Mouse (Mus musculus) CH12F3 (cell line): ENCODE results near the gene Gm28051.

Source experiments
- in situ Hi-C: fragments of 300-500 bp; cut with MboI; formaldehyde crosslinking; loops from 2 replicates; pipeline ENCODE4 v1.14.3; 2020; ENCODE audit warnings: low sequenced_read_pairs

The Gm28051 gene

GRCm38 (mm10) chr12:102706833-102707463, 50.6 kb downstream of the Gm28051 start:
- in situ Hi-C loops, result loop anchor here (5.0 kb wide), 1 partner anchor 130 kb away; no protein-coding TSS in a partner anchor

GRCm38 (mm10) chr12:102705906-102706640, 51.5 kb downstream of the Gm28051 start:
- in situ Hi-C loops, result loop anchor here (5.0 kb wide), 1 partner anchor 129 kb away; no protein-coding TSS in a partner anchor

- in situ Hi-C loops, result loop anchor here (5.0 kb wide), 1 partner anchor 128 kb away; no protein-coding TSS in a partner anchor
These were observed 52.2 kb downstream of the Gm28051 start for GRCm38 (mm10) chr12:102705216-102705871.

- in situ Hi-C loops, result loop anchor here (5.0 kb wide), 1 partner anchor 127 kb away; no protein-coding TSS in a partner anchor
These were observed 52.9 kb downstream of the Gm28051 start, which contains the start of gene Itpk1 for GRCm38 (mm10) chr12:102704457-102705198. Gene Itpk1, minus strand, starts transcription at chr12:102704930.

GRCm38 (mm10) chr12:102703921-102704408, 53.6 kb downstream of the Gm28051 start:
- in situ Hi-C loops, result no loop called here

- in situ Hi-C loops, result no loop called here
These were observed 54.1 kb downstream of the Gm28051 start for GRCm38 (mm10) chr12:102703441-102703840.

- in situ Hi-C loops, result no loop called here
These were observed 54.5 kb downstream of the Gm28051 start for GRCm38 (mm10) chr12:102703111-102703412.

- in situ Hi-C loops, result no loop called here
These were observed 55.0 kb downstream of the Gm28051 start for GRCm38 (mm10) chr12:102702356-102703110.

- in situ Hi-C loops, result no loop called here
These were observed 55.8 kb downstream of the Gm28051 start for GRCm38 (mm10) chr12:102701691-102702207.

GRCm38 (mm10) chr12:102700453-102700852, 57.1 kb downstream of the Gm28051 start:
- in situ Hi-C loops, result no loop called here

- in situ Hi-C loops, result no loop called here
These were observed 58.4 kb downstream of the Gm28051 start for GRCm38 (mm10) chr12:102699156-102699555.

- in situ Hi-C loops, result no loop called here
These were observed 59.4 kb downstream of the Gm28051 start for GRCm38 (mm10) chr12:102698089-102698684.

- in situ Hi-C loops, result no loop called here
These were observed 60.2 kb downstream of the Gm28051 start for GRCm38 (mm10) chr12:102697381-102697780.

GRCm38 (mm10) chr12:102696635-102697354, 60.8 kb downstream of the Gm28051 start:
- in situ Hi-C loops, result no loop called here

- in situ Hi-C loops, result no loop called here
These were observed 62.0 kb downstream of the Gm28051 start for GRCm38 (mm10) chr12:102695369-102696239.

GRCm38 (mm10) chr12:102691761-102692160, 65.8 kb downstream of the Gm28051 start:
- in situ Hi-C loops, result no loop called here

- in situ Hi-C loops, result no loop called here
These were observed 66.4 kb downstream of the Gm28051 start for GRCm38 (mm10) chr12:102691180-102691579.
